Mouse (Mus musculus) cerebral cortex, adult 2 months (tissue): Measurements from ENCODE around the gene Olfr1364.

ENCODE experiments used
- WGBS: fragments of 180-500 bp; shearing (Covaris S2); methylation state at CpG from one replicate; pipeline ENCODE4 v1.1.7; 2018; 5-methylcytosine and 5-hydroxymethylcytosine counted together

The Olfr1364 gene

GRCm38 (mm10) chr13:21581659-21582058, at the start of gene Olfr1364:
TSS of gene Olfr1364 (minus strand) at chr13:21581759.
- WGBS: 88% methylated on average over 2 of the region's 2 CpGs

GRCm38 (mm10) chr13:21613922-21614321, 32.4 kb upstream of the Olfr1364 start, which contains the start of gene Olfr1362:
TSS of gene Olfr1362 (minus strand) at chr13:21614022.

DNA sequence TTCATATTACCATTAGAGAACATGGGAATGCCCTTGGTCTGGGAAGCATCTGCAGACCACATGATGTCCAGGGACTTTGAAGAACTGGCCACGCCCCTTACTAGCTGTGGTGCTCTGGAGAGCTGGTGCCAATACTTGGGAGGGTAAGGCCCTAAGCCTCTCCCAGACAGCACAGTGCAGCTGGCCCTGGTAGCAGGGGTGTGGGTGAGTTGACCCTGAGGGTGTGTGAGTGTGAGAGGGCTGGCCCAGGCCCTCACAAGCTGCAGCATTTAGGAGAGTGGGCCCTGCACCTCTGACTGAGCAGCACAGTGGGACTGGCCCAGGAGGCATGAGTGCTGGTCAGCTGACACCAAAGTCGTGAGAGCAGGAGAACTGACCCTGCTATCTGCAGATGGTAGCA, 10.1 kb upstream of the Olfr1364 start:
- 79% methylated on average over 2 of the region's 2 CpGs for WGBS

- 57% methylated on average over 1 of the region's 1 CpGs for WGBS
Measured at GRCm38 (mm10) chr13:21559793-21560192, 21.8 kb downstream of the Olfr1364 start, which contains the start of gene Olfr1535. TSS of gene Olfr1535 (minus strand) at chr13:21559893.

DNA sequence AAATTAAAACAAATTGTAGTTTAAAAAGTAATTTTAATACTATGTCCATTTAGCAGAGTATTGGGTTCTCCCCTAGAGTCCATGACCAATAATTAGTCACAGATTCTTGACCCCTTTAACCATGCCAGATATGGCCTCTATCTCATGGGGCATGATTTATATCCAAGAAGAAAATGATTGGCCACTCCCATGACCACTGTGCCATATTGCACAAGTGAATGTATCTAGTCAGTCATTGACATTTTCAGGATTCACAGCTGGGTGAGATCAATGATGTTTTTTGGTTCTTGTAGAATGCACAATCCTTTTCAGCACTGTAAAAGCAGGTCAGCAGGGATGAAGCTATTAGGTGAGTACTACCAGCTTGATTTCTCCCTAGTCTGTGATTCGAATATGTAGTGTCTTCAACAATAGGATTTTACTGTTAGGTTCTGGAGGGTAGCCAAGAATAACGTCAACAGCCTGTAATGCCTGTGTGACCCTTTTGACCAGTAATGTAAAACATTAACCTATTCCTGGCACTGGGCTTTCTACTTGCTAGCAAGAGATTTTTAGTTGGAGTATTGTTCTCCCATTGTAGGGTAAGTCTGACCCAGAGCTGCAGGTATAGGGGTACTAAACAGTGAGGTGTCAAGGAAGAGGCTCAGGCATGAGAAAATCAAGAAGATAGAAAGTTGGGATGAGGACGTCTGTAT, 31.0 kb downstream of the Olfr1364 start:
- 47% methylated on average over 3 of the region's 3 CpGs for WGBS

- WGBS: 87% methylated on average over 3 of the region's 3 CpGs
Measured at GRCm38 (mm10) chr13:21549487-21549886, 32.1 kb downstream of the Olfr1364 start.

DNA sequence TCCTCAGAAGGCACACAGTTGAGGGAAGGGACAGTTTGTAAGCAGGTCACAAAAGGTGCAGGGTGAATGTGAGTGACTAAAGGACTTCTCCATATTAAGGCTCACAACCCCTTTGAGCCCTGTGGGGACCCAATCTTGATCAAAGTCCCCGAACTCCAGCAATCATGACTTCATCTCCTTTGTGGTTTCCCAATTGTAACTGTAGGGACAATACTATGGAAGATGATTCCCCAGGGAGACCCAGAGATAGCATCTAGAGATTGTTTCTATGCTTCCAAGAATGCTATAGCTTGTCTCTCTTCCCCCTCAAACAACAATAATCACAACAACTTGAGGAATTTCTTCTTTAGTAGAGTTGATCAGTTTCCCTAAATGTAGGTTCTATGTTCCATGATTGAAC, 38.9 kb downstream of the Olfr1364 start, which contains the start of gene Olfr1366:
Olfr1366 (minus strand) TSS at position 101 of the 400 bp plus-strand sequence.
- WGBS: 72% methylated on average over 1 of the region's 1 CpGs

- WGBS: under 1% methylated on average over 39 of the region's 39 CpGs
Measured at GRCm38 (mm10) chr13:21530781-21531201, 50.8 kb downstream of the Olfr1364 start, which contains the start of gene Zkscan8. TSS of gene Zkscan8 (minus strand) at chr13:21531120.

GRCm38 (mm10) chr13:21530136-21530535, 51.4 kb downstream of the Olfr1364 start:
- WGBS: 43% methylated on average over 7 of the region's 7 CpGs
